Mouse (Mus musculus) liver, adult 2 months (tissue): ENCODE measurements around the gene Cyp4f14.

Experiments
- CTCF ChIP-seq: fragments of 200-500 bp; IDR thresholded peaks from 2 replicates; pipeline ENCODE4 v1.5.1; 2011; ENCODE audit warnings: low read depth, low read length, control low read depth
- POLR2A ChIP-seq: fragments of 200-500 bp; IDR thresholded peaks from 2 replicates; pipeline ENCODE4 v1.6.1; 2011; ENCODE audit warnings: low read length, control low read depth; ENCODE audit not compliant: insufficient read depth; ENCODE audit errors: extremely low read depth

GRCm38 (mm10) chr17:32891239-32892180 is 25.6 kb downstream of the Cyp4f14 start, which contains the start of gene Zfp870:
- TF ChIP-seq CTCF (peak; percentile 23; the same call in 1 of the 2 replicates), POLR2A (0 out of 2 replicates have a peak, but pooled peaks have one; percentile 15)
